Mouse (Mus musculus) E14TG2a.4 (cell line): Measurements from ENCODE around the gene Fsip1.

Experiments used
- CTCF ChIP-seq: conservative IDR thresholded peaks from 2 replicates; pipeline ENCODE4 v1.5.1; 2014; ENCODE audit warnings: low read length
- NANOG ChIP-seq: IDR thresholded peaks from 2 replicates; pipeline ENCODE4 v1.6.1; 2014; ENCODE audit warnings: borderline replicate concordance, low read length, mixed read lengths

DNA sequence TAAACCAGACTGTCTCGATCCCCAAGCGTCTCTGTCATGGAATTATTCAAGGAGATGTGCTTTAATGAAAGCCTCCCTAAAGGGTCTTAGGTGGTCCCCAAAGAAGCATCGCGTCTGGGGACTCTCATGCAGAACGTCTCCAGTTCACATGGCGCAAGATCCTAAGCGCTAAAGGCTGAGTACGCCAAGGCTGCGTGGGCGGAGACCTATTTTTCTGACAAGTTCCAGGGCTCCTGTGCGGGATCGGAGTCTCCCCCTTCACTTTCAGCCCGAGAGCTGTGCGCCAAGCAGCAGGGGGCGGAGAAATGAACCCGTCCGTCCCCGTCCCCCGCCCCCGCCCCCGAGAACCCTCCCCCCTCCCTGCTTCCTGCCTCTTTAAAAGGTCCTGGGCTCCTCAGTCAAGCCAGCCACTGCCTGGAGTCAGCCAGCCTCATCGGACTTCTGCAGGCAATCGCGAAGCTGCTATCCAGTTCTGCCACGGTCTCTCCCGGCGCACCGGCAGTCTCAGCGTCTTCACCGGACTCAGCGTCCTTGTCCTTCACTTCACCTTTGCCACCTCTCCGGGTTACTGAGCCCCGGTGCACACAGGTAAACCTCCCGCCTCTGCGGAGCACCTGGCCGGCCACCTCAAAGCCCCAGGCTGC is 145.2 kb downstream of the Fsip1 start, which contains the start of gene Thbs1:
- TF ChIP-seq CTCF (no peak), NANOG (no peak)
